Mouse (Mus musculus): Measurements from ENCODE around the gene Fkbp1b.

DNA sequence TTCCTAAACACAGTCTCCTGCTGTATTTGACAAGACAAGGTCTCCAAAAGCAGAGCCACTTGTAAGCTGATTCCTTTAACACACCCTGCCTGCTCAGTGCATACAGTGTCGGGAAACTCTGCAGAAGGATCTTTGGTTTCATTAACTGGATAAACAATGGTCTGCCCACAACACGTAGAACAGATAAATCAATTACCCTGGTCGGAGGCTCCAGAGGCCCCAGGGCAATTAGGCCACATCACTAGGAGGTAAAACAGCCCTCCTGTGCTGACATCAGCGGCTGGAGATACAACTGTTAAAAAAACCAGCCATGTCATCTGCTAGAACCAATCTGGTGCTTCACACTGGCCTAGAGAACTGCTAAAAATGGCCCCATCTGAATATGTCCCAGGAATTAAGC lies 4.4 kb downstream of the Fkbp1b start:
- no peak for TF ChIP-seq TAL1 (IDR thresholded peaks at IDR 0.05; ENCODE audit: low read length)
- no peak for TF ChIP-seq GATA1 (IDR thresholded peaks at IDR 0.05; ENCODE audit: low read length)

Data from erythroblast, embryonic 14.5 days (primary cell).